Mouse (Mus musculus) bone marrow, adult 2 months (tissue): ENCODE results near the gene 1500011B03Rik.

Experiments
- CTCF ChIP-seq: fragments of 200-500 bp; IDR thresholded peaks from 2 replicates; pipeline ENCODE4 v1.5.1; 2011; ENCODE audit warnings: low read length, control low read depth; ENCODE audit not compliant: control insufficient read depth, insufficient read depth
- POLR2A ChIP-seq: fragments of 200-500 bp; IDR thresholded peaks from 2 replicates; pipeline ENCODE4 v1.6.1; 2011; ENCODE audit warnings: low read depth, mild to moderate bottlenecking, control low read depth, low read length, borderline replicate concordance; ENCODE audit not compliant: control insufficient read depth

DNA sequence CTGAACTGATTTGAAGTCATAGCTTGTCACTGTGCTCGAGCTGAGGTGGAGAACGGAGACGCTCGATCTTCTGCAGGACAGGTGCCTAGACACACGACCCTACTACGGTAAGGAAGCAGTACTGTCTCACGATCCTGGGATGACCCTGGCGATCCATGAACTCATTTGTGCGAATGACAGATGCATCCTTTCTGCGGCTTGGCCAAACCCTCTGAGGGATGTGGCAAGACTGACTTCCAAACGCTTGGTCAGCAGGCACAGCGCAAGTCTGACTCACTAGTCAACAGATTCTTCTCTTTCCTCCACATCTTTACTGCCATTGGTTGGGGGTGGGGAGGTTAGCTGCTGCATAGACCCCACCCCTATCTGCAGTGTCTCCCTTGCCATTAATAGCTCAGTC is 4.2 kb upstream of the 1500011B03Rik start:
- no peak for TF ChIP-seq CTCF
- no peak for TF ChIP-seq POLR2A
